Mouse (Mus musculus): ENCODE results near the gene Pkhd1.

The Pkhd1 gene

DNA sequence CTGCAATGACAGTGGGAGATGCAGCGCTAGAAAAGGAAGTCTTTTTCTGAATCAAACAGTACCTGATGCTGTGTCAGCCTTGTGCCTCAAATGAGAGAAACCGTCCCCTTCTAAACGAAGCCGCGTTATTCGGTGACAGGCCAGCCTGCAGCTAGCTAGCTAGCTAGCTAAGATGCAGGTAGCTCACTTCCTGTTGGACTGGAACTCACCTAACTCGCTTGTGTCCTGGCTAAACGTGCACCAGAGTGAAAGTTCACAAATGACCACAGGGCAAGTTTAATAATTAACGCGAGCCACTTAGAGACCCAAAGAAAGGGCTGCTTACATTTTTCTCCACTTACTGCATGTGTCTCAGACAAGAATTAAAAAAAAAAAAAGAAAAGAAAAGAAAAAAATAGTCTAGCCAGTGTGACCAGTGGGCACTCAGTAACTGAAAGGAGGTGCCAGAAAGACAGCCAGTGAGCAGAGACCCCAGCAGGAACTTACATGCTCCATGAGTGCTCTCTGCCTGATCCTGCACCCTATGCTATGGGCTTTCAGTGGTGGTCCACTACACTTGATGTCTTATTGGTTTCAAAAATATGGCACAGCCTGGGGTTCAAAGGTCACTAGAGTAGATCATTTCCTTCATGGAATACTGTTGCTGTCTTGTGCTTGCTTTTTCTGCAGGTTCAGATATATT is at the start of gene Pkhd1:
Gene Pkhd1 (minus strand): TSS at position 216 of the 682 bp plus-strand sequence.
- no peak for DNase-seq (ENCODE audit: low read depth, low spot score)

DNA sequence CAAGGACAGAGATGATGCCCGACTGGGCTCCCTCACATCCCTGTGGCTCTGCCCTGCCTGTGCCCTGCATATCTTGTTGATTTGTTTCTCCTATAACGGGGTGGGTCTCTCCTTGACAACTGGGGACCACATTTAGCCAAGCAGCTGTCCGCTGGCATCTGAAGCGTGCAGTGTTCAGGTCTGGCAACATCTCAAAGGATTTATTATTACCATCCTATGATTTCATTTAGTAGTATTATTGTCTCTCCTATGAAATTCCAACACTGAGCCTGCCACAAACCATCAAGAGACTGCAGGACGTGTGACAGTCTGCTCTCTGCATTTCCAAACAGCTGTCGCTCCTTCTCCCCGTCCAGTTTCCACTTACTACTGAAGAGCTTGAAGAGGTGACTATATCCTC is 49.7 kb upstream of the Pkhd1 start:
- DNase-seq (ENCODE audit: low read depth, low spot score): no peak

GRCm38 (mm10) chr1:20666233-20666632 is 48.4 kb upstream of the Pkhd1 start:
- DNase-seq (ENCODE audit: low read depth, low spot score): no peak

GRCm38 (mm10) chr1:20655085-20655484 is 37.2 kb upstream of the Pkhd1 start:
- DNase-seq (ENCODE audit: low read depth, low spot score): no peak

GRCm38 (mm10) chr1:20653513-20654506 is 35.9 kb upstream of the Pkhd1 start:
- DNase-seq (ENCODE audit: low read depth, low spot score): no peak

DNA sequence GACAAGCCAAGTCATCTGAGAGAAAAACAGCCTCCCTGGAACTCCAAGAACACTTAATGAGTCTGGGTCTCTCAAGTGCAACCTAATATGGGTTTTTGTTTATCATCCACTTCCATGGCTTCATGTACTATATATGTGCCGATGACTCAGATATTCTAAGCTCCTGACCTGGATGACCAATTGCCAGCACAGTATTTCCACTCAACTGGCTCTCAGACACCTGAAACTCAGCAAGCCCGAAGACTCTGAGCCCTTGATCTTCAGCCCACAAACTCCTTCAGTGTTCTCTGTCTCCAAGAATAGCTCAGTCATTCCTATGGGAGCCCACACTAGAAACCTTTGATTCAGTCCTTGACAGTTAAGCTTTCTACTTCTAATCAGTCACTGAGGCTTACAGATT is 17.0 kb upstream of the Pkhd1 start:
- no peak for DNase-seq (ENCODE audit: low read depth, low spot score)

DNA sequence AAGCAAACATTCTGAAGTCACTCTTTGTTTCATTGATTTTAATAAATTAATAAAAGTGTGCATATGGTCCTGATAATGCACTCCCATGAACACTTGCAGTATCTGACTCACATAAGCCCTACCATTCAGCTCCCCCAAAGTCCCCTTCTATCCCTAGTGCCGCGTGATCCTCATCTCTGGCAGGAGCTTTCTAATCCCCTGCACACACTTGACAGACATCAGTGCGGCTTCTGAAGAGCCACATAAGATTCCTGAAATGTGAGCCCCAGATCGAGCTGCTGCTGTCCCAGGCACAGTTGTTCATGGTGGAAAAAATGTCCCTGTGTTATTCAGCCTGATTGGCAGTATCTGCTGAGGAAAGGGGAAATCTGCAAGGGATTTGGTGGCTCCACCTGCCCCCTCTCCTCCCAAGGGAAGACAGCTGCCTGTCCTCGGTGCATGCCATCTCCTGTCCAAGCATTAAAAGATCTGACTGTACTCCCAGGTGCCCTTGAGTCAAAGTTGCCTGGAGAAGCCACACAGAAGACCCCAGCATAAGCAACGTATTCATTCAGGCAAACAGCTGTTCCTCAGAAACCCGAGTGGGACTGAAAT is 15.5 kb upstream of the Pkhd1 start:
- no peak for DNase-seq (ENCODE audit: low read depth, low spot score)

DNA sequence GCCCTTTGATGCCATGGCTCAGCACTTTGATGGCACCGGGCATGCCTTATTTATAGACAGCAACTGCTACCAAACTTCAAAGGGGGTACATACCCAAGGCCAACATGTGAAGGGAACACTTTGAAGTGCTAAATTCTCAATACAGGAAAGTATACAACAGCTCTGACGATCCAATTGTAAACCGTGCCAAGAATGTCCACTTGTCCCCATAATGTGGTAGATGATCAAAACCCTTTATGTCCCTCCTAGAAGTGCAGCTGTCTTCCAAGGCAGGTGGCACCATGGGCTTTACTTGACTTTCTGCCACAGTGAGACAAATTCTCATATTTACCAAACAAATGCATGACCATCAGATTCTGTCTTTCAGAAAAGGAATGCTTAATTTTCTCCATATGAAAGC is 6.7 kb upstream of the Pkhd1 start:
- no peak for DNase-seq (ENCODE audit: low read depth, low spot score)

DNA sequence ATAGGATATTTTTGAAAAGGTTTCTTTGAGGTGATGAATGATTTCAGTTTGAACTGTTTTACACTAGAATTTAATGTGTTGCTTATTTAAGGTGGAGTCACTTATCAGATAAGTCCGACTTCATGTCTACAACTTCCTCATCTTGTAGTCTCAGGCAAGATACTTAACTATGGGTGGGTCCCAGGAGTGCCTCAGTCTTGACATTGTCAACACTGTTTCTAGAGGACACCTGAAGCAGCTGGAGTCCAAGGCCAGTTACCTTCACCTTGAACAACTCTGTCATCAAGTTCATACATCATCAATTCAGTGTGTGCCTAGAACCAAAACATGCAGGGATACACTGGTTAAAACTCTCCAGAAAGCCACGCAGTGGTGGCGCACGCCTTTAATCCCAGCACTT is 5.5 kb upstream of the Pkhd1 start:
- no peak for DNase-seq (ENCODE audit: low read depth, low spot score)

GRCm38 (mm10) chr1:20620611-20621010 is 2.7 kb upstream of the Pkhd1 start:
- DNase-seq (ENCODE audit: low read depth, low spot score): no peak

DNA sequence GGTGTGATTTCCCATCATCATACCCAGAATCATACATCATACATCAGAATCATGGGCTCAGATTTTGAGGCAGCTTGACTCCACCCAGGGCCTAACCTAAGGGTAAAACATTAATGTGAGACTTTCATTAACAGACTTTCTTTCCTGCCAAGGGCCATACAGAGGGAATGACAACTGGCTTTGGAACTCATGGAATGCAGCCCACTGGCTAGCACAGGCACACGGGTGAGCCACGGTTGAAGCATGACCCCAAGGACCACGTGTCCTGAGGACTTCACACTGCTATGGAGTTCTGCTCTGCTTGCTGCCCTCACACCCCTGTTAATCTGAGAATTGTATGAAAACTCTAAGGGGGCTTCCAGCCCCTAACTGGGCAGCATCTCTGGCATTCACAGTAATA is 1.5 kb upstream of the Pkhd1 start:
- no peak for DNase-seq (ENCODE audit: low read depth, low spot score)

- DNase-seq (ENCODE audit: low read depth, low spot score): peak; percentile 16
Observed at GRCm38 (mm10) chr1:20612643-20613042, 5.2 kb downstream of the Pkhd1 start.

DNA sequence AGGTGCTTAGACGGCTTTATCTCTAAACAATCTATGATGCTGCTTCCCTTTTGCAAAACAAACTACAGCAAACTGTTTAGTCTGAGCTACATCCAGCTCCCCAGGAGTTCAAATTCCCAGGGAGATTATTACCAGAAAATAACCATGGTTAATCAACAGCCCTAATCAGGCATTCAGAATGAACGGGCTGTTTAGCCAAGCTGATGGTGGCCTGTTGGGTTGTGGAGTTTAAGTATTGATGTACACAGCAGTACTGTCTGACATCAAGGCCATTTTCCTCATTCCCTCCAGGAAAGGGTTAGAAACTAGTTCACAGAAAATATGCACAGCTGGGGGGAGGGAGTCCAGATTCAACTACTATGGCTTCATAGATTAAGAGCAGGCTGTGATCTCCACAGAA is 12.4 kb downstream of the Pkhd1 start:
- DNase-seq (ENCODE audit: low read depth, low spot score): no peak

- DNase-seq (ENCODE audit: low read depth, low spot score): no peak
Observed at GRCm38 (mm10) chr1:20590488-20590887, 27.4 kb downstream of the Pkhd1 start.

DNA sequence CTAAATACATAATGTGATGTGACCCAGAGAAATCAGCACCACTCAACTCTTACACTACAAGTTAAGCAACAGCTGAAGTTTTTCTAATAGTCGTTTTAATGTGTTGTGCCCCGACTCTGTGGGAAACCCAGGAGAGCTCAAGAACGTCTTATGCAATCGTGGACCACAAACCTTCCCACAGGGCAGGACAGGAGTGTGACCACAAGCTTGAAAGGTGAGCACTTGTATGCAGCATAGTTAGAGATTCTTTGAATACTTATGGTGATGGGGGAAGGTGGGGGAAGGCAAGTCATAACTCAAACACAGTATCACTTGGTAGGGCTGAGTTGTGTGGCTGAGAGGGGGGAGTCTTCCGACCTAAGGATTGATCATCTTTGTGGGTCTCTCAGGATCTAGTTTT is 46.4 kb downstream of the Pkhd1 start:
- no peak for DNase-seq (ENCODE audit: low read depth, low spot score)

- no peak for DNase-seq (ENCODE audit: low read depth, low spot score)
Observed at GRCm38 (mm10) chr1:20569430-20569829, 48.4 kb downstream of the Pkhd1 start.

DNA sequence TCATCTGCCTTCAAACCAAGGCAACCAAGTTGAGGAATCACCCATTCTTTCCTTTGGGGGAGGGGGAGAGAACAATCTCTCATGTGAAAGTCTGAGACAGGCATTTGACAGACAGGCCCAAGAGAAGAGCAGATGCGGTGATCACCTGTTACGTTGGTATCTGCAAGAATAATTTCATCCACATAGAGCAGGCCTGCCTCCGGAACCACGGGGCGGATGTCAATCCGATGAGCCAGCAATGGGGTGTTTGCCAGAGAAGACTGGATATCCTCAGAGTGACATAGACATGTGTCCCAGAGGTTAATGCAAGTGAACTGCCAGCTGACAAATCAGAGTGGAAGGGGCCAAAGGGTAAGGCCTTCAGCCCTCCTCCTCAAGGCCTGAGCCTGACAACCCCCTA is 59.4 kb downstream of the Pkhd1 start:
- DNase-seq (ENCODE audit: low read depth, low spot score): no peak

GRCm38 (mm10) chr1:20554398-20554797 is 63.5 kb downstream of the Pkhd1 start:
- DNase-seq (ENCODE audit: low read depth, low spot score): peak; percentile 40

DNA sequence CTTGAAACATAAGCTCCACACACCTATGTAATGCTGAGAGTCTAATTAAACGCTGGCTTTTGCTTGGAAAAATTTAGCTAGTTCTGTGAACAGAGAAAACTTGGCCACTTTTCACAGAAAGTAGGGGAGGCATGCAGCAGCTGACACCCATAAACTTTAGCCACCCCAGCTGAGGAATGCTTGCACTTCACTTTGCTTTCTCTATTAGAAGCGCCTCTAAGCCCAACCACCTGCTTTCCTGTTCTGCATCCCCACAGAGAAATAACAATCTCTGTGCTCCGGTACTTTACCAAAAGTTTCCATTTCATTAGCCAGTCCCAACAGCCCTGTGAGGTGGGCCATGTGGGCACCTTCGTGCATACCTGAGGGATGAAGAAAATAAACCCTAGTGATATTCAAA is 66.5 kb downstream of the Pkhd1 start:
- no peak for DNase-seq (ENCODE audit: low read depth, low spot score)

DNA sequence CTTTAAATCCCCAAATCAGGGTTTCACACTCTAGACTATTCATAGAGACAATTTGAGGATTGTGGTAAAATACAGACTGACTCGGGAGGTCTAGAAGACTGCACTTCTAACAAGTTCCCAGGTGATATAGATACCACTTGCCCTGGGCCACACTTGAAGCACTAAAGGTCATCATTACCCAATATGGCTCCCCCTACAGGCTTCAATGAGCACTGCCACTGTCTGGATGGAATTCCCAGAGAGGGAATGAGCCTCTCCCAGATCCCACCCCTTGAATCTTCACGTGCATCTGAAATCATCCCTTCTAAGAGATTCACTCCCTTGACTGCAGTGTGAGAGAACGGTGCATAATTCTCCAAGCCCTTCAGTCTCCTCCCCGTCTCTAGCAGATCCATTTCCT is 73.3 kb downstream of the Pkhd1 start:
- no peak for DNase-seq (ENCODE audit: low read depth, low spot score)

DNA sequence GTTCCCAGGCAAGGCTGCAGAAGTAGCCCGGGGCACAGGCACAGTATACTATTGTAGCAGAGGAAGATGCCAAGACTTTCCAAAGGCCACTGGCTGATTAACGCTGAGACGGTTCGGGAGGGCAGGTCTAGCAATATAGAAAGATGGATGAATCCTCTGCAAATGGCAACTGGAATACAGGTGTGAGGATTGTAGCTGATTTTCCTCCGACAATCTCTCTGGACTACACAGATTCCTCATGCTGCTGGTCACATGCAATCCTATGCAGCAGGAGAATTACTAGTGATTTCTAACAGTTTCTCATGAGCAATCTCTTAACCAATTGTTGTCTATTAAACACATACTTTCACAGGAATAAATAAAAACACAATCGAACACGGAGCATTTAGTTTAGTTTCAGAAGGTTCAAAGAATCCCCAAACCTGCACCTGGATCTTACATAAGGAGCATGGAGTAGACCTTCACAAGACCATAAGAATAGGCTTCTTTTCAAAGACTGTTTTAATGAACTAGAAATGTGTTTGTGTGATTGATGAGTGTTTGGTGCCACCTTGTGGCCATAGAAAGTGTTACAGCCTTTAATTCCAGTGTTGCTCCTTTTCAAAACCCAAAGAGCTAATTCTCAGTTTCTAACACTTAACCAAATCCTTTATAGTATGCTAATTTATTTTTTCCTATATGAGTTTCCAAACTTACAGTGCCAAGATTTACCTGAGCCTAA is 104.3 kb downstream of the Pkhd1 start:
- peak; percentile 36 for DNase-seq (ENCODE audit: low read depth, low spot score)

DNA sequence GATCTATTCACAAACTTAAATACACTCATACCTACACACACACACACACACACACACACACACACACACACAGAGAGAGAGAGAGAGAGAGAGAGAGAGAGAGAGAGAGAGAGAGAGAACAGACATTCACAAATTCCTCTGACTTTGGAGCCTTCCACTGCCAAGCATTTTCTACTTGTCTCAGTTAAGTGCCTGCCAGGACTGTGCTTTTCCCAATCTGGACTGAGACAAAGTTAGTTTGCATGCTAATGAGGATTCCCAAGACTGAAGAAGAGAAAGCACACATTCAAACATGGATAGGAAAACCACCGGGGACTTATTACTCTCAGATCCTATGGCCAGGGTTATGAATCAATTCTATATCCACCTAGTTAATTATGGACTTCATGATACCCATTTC is 118.9 kb downstream of the Pkhd1 start:
- DNase-seq (ENCODE audit: low read depth, low spot score): no peak
